Mouse (Mus musculus): ENCODE measurements around the gene Slc35a3.
"Not testable (repeated sequence)": the region's sequence is repeated elsewhere in the genome, so short reads cannot be mapped to it uniquely, and the experiment has no call there.

Gene Slc35a3

DNA sequence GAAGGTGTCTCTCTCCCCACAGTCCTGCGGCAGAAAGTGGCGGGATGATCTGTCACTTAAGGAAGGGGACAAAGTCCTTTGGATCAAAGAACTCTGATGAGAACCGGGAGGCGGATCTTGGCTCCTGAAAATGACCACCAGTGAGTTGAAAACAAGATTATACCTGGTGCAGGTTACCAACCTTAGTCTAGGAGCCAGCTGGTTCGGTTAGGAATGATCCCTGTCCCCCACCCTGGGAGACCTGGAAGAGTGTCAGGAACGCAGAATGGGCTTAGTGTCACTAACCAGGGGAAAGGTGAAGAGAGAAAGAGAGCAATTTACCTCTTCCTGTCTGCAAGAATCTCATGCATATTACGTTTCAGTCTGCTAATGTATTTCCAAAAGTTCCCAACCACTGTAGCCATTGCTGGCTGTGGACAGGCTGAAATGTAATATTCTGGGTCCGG is at the start of gene Slc35a3:
Gene Slc35a3, minus strand, starts transcription at position 396 of the 446 bp plus-strand sequence.
- no peak for DNase-seq (ENCODE audit: low spot score in 2 of 2)

DNA sequence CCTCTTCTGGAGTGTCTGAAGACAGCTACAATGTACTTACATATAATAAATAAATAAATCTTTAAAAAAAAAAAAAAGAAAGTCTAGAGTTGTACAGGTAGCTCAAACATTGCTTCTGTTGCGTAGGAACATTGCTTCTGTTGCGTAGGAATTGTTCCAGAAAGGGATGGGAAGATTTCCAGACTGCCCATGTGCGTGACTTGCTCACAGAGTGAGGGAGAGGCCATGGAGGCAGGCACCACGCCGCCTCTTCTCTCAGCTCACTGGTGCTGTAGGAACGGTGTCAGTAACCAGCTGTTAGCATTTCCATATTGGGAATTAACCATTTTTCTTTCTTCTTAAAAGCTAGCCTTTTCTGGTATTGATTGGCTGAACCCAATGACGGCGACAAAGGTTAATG is 40.2 kb upstream of the Slc35a3 start:
- no peak for DNase-seq (ENCODE audit: low spot score in 2 of 2)

DNA sequence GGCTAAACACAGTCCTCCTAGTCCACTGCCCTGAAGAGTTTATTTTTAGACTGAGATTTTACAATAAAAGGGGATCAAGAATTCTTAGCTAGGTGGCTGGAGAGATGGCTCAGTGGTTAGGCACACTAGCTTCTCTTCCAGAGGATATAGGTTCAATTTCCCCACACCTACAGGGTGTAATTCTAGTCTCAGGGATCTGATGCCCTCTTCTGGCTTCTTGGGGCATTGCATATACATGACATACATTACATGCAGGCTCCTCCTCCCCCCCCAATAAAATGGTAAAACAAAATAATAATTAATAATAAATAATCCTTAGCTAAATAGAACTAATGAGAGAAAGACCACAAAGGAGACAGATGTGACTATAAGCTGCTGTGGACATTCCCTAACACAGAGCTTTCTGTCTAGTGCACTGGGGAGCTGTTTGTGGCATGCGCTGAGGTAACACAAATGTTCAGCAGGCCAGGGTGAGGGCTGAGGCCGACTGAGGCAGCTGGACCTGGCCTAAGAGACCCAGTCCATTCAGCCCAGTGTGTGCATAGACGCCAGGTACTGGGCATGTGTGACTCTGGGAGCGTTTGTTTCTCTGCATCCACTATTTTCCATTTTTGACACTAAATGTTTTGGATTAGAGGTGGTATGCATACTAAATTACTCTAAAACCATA is 38.7 kb upstream of the Slc35a3 start:
- DNase-seq (ENCODE audit: low spot score in 2 of 2) = peak in 1 of 2 experiments; percentile 26

GRCm38 (mm10) chr3:116748391-116749170 is 36.0 kb upstream of the Slc35a3 start:
- DNase-seq (ENCODE audit: low spot score in 2 of 2) = peak; percentile 22 to 26

DNA sequence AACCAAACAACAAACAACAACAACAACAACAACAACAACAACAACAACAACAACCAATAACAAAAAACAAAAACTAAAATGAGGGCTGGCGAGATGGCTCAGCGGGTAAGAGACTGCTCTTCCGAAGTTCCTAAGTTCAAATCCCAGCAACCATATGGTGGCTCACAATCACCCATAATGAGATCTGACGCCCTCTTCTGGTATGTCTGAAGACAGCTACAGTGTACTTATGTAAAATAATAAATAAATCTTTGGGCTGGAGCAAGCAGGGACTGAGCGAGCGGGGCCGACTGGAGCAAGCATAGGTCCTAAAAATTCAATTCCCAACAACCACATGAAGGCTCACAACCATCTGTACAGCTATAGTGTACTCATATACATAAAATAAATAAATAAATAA is 35.0 kb upstream of the Slc35a3 start:
- not testable (repeated sequence) for DNase-seq (ENCODE audit: low spot score in 2 of 2)

DNA sequence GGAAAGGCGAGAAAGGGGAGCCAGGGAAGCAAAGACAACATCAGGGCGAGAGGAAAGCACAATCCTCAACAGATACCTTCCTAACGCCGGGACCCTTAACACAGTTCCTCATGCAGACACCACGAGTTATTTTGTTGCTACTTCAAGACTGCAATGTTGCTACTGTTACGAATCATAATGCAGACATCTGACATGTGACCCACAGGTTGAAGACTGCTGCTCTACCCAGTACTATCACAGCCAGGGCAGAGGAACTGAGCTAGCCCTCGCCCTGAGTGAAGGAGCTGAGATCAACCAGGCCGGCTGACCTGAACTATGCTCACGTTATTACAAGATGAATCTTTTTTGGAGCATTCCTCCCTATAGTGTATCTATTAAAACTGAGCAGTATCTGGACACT is 28.3 kb upstream of the Slc35a3 start:
- DNase-seq (ENCODE audit: low spot score in 2 of 2) = no peak

DNA sequence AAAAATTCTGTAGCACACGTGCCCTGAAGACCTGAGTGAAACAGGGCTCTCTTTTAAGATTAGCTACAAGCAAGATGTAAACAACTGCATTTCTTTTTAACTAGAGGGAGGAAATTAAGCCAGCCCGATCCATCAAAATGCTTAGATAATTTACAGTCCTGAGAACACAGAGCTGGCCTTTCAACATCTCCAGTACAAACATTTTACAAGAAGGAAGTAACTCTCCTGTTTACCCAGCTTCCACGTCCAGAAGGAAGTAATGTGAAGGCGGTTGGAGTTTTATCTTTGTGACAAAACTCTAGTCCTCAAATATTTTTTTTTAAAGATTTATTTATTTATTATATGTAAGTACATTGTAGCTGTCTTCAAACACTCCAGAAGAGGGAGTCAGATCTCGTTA is 27.5 kb upstream of the Slc35a3 start:
- no peak for DNase-seq (ENCODE audit: low spot score in 2 of 2)

DNA sequence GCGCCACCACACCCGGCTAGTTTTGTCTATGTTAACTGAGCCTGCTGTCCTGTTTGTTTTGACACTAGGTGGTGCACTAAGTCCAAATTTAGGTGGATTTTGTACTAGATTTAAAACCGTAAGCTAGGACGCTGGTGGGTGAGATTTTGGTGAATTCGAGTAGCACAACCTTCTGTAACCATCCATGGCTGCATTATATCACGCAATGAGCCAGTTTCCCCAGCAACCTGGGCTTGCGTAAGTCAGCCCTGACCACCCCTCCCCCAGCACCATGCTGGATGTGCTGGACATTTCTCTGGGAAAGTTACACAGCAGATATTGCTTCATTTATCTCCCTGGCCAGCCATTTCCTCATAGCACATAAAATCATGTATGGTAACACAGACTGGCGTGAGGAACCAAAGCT is 24.7 kb upstream of the Slc35a3 start:
- no peak for DNase-seq (ENCODE audit: low spot score in 2 of 2)

DNA sequence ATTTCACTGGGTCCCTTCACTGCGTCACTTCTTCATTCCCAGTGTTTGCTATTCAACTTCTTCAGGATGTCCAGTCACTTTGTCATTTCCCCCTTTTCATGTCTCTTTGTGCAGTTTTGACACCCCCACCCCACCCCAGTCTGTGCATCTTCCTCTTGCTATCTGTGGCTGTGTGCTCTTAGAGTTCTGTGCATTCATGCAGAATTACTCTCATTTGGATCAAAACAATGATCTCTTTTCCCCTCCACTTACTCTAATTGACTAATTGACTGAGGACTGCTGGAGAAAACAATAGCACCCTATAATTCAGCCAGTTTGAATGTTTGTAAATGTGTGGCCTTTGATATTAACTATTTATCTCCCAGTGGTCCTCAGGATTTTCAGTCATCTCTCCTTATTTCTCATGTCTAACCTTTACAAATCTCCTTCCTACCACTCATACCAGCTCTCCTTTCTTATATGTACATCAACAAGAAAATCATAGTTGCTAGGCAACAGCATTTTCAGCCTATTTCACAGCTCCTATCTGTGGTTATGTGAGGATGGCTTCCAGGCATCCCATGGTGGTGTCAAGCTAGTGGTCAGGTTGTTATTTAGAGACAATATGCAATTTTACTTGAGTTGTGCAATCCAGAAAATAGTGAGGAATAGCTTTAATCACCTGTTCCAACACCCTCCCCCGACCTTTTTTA is 17.0 kb upstream of the Slc35a3 start:
- DNase-seq (ENCODE audit: low spot score in 2 of 2) = no peak

- no peak for DNase-seq (ENCODE audit: low spot score in 2 of 2)
These were observed 14.2 kb upstream of the Slc35a3 start for GRCm38 (mm10) chr3:116726807-116727206.

DNA sequence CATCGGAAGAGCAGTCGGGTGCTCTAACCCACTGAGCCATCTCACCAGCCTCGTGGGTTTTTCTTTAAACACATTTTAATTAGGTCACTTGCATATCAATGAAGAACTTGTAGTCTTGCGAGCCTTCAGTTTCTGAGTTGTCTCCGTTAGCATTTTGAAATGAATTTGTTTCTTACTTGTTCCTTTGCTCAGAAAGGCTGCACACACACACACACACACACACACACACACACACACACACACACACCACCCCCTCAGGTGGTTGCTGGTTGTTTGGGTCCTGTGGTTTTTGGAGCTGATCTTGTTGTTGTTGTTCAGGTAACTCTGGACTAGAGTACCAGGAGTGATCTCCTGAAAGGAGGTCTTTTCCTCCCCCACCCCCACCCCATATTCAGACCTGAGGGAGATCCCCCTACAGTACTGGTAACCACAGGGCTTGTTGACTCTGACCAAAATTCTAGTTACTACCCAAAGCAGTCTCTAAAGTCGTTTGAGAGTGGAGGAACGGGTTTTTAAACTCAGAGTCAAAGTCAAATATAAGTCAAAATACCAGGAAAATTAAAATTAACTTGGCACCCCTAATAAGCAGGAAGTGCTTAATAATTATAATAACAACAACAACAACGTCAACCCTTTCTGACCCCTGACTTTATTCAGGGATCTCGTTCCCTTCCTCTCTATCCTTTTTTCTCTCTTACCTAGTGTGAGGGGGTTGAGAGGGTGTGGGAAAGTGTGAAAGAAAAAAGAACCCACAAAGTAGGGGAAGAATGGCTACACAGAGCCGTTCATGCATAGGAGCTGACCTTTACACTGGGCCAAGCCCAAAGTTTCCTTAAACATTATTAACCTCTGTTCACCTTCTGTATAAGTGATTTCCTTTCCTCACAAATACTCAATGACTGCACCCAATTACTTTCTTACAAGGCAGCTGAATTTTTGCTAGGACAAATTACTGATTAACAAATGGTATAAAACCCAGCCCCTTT is 11.2 kb upstream of the Slc35a3 start:
- no peak for DNase-seq (ENCODE audit: low spot score in 2 of 2)

- no peak for DNase-seq (ENCODE audit: low spot score in 2 of 2)
These were observed 10.3 kb upstream of the Slc35a3 start for GRCm38 (mm10) chr3:116722980-116723379.

DNA sequence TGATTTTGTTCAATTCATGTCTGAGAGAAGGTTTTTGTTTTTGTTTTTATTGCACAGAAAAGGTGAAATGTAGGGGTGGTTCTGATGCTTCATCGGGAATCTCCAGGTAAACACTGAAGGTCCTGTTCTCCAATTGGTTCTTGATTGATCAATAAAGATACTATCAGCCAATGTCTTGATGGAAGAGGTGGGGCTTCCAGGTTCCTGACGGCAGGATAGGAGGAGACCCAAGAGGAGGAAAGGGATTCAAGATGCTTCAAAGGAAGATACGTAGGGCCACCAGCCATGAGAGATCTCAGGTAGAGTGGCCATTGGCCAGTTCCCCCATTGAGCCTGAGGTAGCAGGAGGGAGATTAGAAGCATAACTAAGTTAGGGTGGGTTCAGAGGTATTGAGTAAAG is 6.3 kb upstream of the Slc35a3 start:
- DNase-seq (ENCODE audit: low spot score in 2 of 2) = no peak

GRCm38 (mm10) chr3:116713031-116713430 is 400 bp upstream of the Slc35a3 start:
- no peak for DNase-seq (ENCODE audit: low spot score in 2 of 2)

DNA sequence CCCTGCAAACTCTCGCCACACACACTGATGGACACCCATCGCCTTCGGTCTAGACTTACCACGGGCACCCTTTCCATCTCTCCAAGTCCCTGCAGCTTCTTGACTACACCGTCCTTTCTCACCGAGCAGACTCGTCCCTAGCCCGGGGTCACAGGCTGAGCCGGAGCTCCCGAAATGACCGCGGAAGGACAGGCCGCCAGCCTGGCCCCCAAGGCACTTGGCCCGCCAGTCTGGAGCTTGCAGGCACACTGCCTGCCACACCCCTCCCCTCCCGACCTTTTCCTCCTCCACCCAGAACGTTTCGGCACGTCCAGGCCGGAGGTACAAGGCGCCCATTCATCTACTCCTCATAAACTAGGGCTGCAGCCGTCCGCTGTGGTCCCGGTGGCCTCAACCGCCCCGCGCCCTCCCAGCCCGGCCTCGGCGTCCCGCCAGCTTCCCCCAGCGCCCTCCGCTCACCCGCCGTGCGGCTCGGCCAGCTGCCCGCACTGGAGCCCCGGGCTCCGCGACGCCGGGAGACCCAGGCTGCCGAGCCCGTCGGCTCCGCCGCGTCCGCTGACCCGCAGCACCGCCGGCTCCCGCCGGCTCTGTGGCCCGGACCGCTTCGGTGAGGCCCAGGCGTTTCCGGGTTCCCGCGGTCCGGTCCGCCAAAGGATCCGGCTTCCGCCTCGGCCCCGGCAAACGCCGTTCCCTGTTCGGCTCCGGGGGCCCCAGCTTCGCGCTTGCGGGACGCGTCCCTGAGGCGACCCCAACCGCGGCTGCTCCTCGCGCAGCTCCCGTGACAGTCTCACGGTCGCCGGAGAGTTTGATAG is 801 bp downstream of the Slc35a3 start:
- peak; percentile 62 to 68 for DNase-seq (ENCODE audit: low spot score in 2 of 2)

- no peak for DNase-seq (ENCODE audit: low spot score in 2 of 2)
These were observed 1.7 kb downstream of the Slc35a3 start for GRCm38 (mm10) chr3:116710941-116711340.

- no peak for DNase-seq (ENCODE audit: low spot score in 2 of 2)
These were observed 6.9 kb downstream of the Slc35a3 start for GRCm38 (mm10) chr3:116705637-116706204.

- no peak for DNase-seq (ENCODE audit: low spot score in 2 of 2)
These were observed 8.8 kb downstream of the Slc35a3 start for GRCm38 (mm10) chr3:116703835-116704234.

GRCm38 (mm10) chr3:116702647-116703272 is 9.9 kb downstream of the Slc35a3 start:
- no peak for DNase-seq (ENCODE audit: low spot score in 2 of 2)

DNA sequence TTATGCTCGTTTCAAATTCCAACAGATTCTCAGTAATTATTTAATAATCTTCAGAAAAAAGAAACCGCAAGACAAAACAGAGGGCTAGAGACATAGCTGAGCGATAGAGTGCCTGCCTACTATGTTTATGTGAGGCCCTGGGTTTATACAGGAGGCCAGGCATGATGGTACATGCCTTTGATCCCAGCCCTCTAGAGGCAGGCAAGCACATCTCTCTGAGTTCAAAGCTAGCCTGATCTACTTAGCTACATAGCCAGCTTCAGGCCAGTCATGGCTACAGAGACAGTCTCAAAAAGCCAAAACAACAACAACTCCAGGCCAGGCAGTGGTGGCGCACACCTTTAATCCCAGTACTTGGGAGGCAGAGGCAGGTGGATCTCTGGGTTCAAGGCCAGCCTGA is 11.0 kb downstream of the Slc35a3 start:
- no peak for DNase-seq (ENCODE audit: low spot score in 2 of 2)
